Mouse (Mus musculus): ENCODE measurements around the gene Znrf2. TPM values are rescaled to one million over a fixed set of nuclear protein-coding genes. Genes with fewer than 3 reads are reported as not detected.
A peak's percentile ranks its signal among the peaks of the same experiment; 100 is the strongest.

Gene Znrf2
- total and polyA plus RNA-seq, 3 experiments, result 16.1 to 21.3 TPM; not detected in 1

DNA sequence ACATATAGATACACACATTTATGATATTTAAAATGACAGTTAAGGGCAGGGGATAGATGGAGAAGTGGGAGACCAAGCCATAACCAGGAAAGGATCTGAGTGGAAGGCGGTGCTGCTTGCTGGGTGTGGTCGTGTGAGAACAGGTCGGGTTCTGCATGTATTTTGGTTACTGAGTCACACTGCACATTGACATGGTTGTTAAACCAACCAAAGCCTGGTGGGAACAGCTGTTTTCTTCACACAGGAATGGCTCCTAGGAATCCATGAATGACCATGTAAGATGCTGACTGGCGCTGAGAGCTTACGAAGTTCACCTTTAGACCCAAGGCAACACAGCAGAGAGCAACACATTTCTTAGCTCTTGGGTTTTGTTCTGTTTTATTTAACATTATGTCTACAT lies 36.7 kb upstream of the Znrf2 start:
- Histone ChIP-seq H3K79me2 (ENCODE audit: control insufficient read depth, insufficient read depth, low read length, poor library complexity) (no peaks in the 10 kb centered on the region), H3K36me3 (ENCODE audit: control insufficient read depth in 1 of 2, insufficient read depth in 2 of 2, low read length in 2 of 2) (peaks cover 0 to 5% of the 10 kb centered on the region in 2 experiments; a peak in 2 of 4 replicates), H3K27me3 (ENCODE audit: control insufficient read depth in 1 of 2, insufficient read depth in 2 of 2, low read length in 2 of 2) (no peaks in the 10 kb centered on the region), H3K4me3 (ENCODE audit: control insufficient read depth in 1 of 2, insufficient read depth in 1 of 2, low read depth in 2 of 2, low read length in 2 of 2) (no peak overlapping the region), H3K9me3 (replicated peaks; ENCODE audit: insufficient read depth, low read length) (no peaks in the 10 kb centered on the region), H3K4me1 (ENCODE audit: control insufficient read depth in 1 of 2, insufficient read depth in 2 of 2, low read length in 2 of 2) (peaks cover 2 to 13% of the 10 kb centered on the region in 2 experiments; a peak in 3 of 4 replicates), H3K27ac (ENCODE audit: control insufficient read depth, low read depth, low read length) (no peak overlapping the region), H3K9ac (ENCODE audit: control insufficient read depth, low read depth, low read length, poor library complexity, severe bottlenecking) (no peak overlapping the region)
- no peak for DNase-seq (ENCODE audit: low read depth, low spot score)
- TF ChIP-seq MXI1 (IDR thresholded peaks at IDR 0.05; ENCODE audit: low read depth, low read length), result no peak
- no peak for TF ChIP-seq MEF2A (IDR thresholded peaks at IDR 0.05; ENCODE audit: extremely low read depth, insufficient replicate concordance, low read depth, low read length, poor library complexity, severe bottlenecking)
- TF ChIP-seq POLR2AphosphoS5 (IDR thresholded peaks at IDR 0.05; ENCODE audit: borderline replicate concordance, low read depth, low read length), result no peak
- no peak for TF ChIP-seq MYB (IDR thresholded peaks at IDR 0.05; ENCODE audit: low read depth, low read length)
- TF ChIP-seq MAX (IDR thresholded peaks at IDR 0.05; ENCODE audit: low read length), result no peak
- TF ChIP-seq E2F4 (IDR thresholded peaks at IDR 0.05; ENCODE audit: borderline replicate concordance, low read depth, low read length), result no peak
- TF ChIP-seq ZNF384 (IDR thresholded peaks at IDR 0.05; ENCODE audit: low read depth, low read length), result no peak
- TF ChIP-seq GATA1 (IDR thresholded peaks at IDR 0.05; ENCODE audit: low read depth, low read length), result no peak
- TF ChIP-seq MYC (IDR thresholded peaks at IDR 0.05; ENCODE audit: low read depth, low read length), result no peak
- no peak for TF ChIP-seq TCF12 (IDR thresholded peaks at IDR 0.05; ENCODE audit: low read depth, low read length)
- TF ChIP-seq UBTF (IDR thresholded peaks at IDR 0.05; ENCODE audit: borderline replicate concordance, insufficient read depth, low read depth, low read length), result no peak

- Histone ChIP-seq H3K4me1 (ENCODE audit: control insufficient read depth in 1 of 2, insufficient read depth in 2 of 2, low read length in 2 of 2) (peaks cover 2 to 11% of the 10 kb centered on the region in 2 experiments; a peak in 3 of 4 replicates), H3K9me3 (replicated peaks; ENCODE audit: insufficient read depth, low read length) (no peaks in the 10 kb centered on the region), H3K4me3 (ENCODE audit: control insufficient read depth in 1 of 2, insufficient read depth in 1 of 2, low read depth in 2 of 2, low read length in 2 of 2) (no peak overlapping the region; a peak in 1 of 4 replicates), H3K27ac (ENCODE audit: control insufficient read depth, low read depth, low read length) (no peak overlapping the region), H3K36me3 (ENCODE audit: control insufficient read depth in 1 of 2, insufficient read depth in 2 of 2, low read length in 2 of 2) (peaks cover 0 to 5% of the 10 kb centered on the region in 2 experiments; a peak in 2 of 4 replicates), H3K79me2 (ENCODE audit: control insufficient read depth, insufficient read depth, low read length, poor library complexity) (no peaks in the 10 kb centered on the region), H3K9ac (ENCODE audit: control insufficient read depth, low read depth, low read length, poor library complexity, severe bottlenecking) (no peak overlapping the region), H3K27me3 (ENCODE audit: control insufficient read depth in 1 of 2, insufficient read depth in 2 of 2, low read length in 2 of 2) (no peaks in the 10 kb centered on the region)
- peak; percentile 28 for DNase-seq (ENCODE audit: low read depth, low spot score)
- TF ChIP-seq MEF2A (IDR thresholded peaks at IDR 0.05; ENCODE audit: extremely low read depth, insufficient replicate concordance, low read depth, low read length, poor library complexity, severe bottlenecking) (peak; percentile 75; the same call in 1 of the 2 replicates), GATA1 (IDR thresholded peaks at IDR 0.05; ENCODE audit: low read depth, low read length) (0 out of 2 replicates have a peak, but pooled peaks have one; percentile 2), HCFC1 (IDR thresholded peaks at IDR 0.05; ENCODE audit: low read depth, low read length) (no peak), NRF1 (IDR thresholded peaks at IDR 0.05; ENCODE audit: insufficient read depth, low read depth, low read length, poor library complexity, severe bottlenecking) (no peak), SIN3A (IDR thresholded peaks at IDR 0.05; ENCODE audit: low read length) (no peak), TBP (IDR thresholded peaks at IDR 0.05; ENCODE audit: low read depth, low read length) (no peak), CTCF (IDR thresholded peaks at IDR 0.05 in 2 of 3, conservative IDR thresholded peaks at IDR 0.05 in 1 of 3; ENCODE audit: control insufficient read depth in 1 of 3, insufficient read depth in 1 of 3, low read depth in 2 of 3, low read length in 3 of 3, poor library complexity in 1 of 3, severe bottlenecking in 1 of 3) (no peak)
Measured at GRCm38 (mm10) chr6:54780569-54781304, 36.0 kb upstream of the Znrf2 start.
